Mouse (Mus musculus): Measurements from ENCODE around the gene Neo1. TPM values are rescaled to one million over a fixed set of nuclear protein-coding genes. Genes with fewer than 3 reads are reported as not detected.

The Neo1 gene
- polyA plus RNA-seq, 1 experiment from 2014 or later: 45.1 TPM

- H3K4me1 ChIP-seq: no peaks in the 10 kb centered on the region
- no peak overlapping the region for H3K4me2 ChIP-seq
- no peak overlapping the region for H3K27ac ChIP-seq
- H3K27me3 ChIP-seq: no peaks in the 10 kb centered on the region
- H3K9me3 ChIP-seq: no peaks in the 10 kb centered on the region
- H3K36me3 ChIP-seq: peaks cover 79% of the 10 kb centered on the region
- ATAC-seq (ENCODE audit: insufficient number of reproducible peaks, low FRiP score, low TSS enrichment, low read depth): no peak
- no peak overlapping the region for H3K9ac ChIP-seq
- H3K4me3 ChIP-seq: no peak overlapping the region
- WGBS: 88% methylated on average over 1 of the region's 1 CpGs
Measured at GRCm38 (mm10) chr9:58879836-58880235, 156.4 kb downstream of the Neo1 start.

- no peak overlapping the region for H3K27ac ChIP-seq
- WGBS: 90% methylated on average over 6 of the region's 6 CpGs
- ATAC-seq (ENCODE audit: insufficient number of reproducible peaks, low FRiP score, low TSS enrichment, low read depth): no peak
- peaks cover 63% of the 10 kb centered on the region for H3K36me3 ChIP-seq
- H3K4me2 ChIP-seq: no peak overlapping the region
- no peaks in the 10 kb centered on the region for H3K9me3 ChIP-seq
- no peak overlapping the region for H3K9ac ChIP-seq
- no peaks in the 10 kb centered on the region for H3K4me1 ChIP-seq
- H3K27me3 ChIP-seq: no peaks in the 10 kb centered on the region
- no peak overlapping the region for H3K4me3 ChIP-seq
Measured at GRCm38 (mm10) chr9:58876946-58877625, 159.2 kb downstream of the Neo1 start.

GRCm38 (mm10) chr9:58875439-58875838 lies 160.8 kb downstream of the Neo1 start:
- Histone ChIP-seq H3K36me3 (peaks cover 51% of the 10 kb centered on the region), H3K4me1 (no peaks in the 10 kb centered on the region)

GRCm38 (mm10) chr9:58874354-58874753 lies 161.9 kb downstream of the Neo1 start:
- H3K27me3 ChIP-seq: no peaks in the 10 kb centered on the region
- H3K4me3 ChIP-seq: no peak overlapping the region
- H3K36me3 ChIP-seq: peaks cover 42% of the 10 kb centered on the region
- no peak overlapping the region for H3K9ac ChIP-seq
- no peak overlapping the region for H3K4me2 ChIP-seq
- H3K4me1 ChIP-seq: no peaks in the 10 kb centered on the region
- H3K27ac ChIP-seq: no peak overlapping the region
- no peaks in the 10 kb centered on the region for H3K9me3 ChIP-seq
- WGBS: 77% methylated on average over 4 of the region's 4 CpGs
- ATAC-seq (ENCODE audit: insufficient number of reproducible peaks, low FRiP score, low TSS enrichment, low read depth): no peak

More at GRCm38 (mm10) chr9:58875439-58875838, 160.8 kb downstream of the Neo1 start:
- Histone ChIP-seq H3K9ac (no peak overlapping the region), H3K9me3 (no peaks in the 10 kb centered on the region), H3K27ac (no peak overlapping the region), H3K27me3 (no peaks in the 10 kb centered on the region), H3K4me2 (no peak overlapping the region), H3K4me3 (no peak overlapping the region)
- 92% methylated on average over 6 of the region's 6 CpGs for WGBS
- no peak for ATAC-seq (ENCODE audit: insufficient number of reproducible peaks, low FRiP score, low TSS enrichment, low read depth)

- Histone ChIP-seq H3K9me3 (no peaks in the 10 kb centered on the region), H3K9ac (no peak overlapping the region), H3K27ac (no peak overlapping the region), H3K4me1 (no peaks in the 10 kb centered on the region), H3K4me3 (no peak overlapping the region), H3K36me3 (peaks cover 38% of the 10 kb centered on the region), H3K27me3 (no peaks in the 10 kb centered on the region), H3K4me2 (no peak overlapping the region)
- ATAC-seq (ENCODE audit: insufficient number of reproducible peaks, low FRiP score, low TSS enrichment, low read depth): no peak
- WGBS: 36% methylated on average over 10 of the region's 10 CpGs
Measured at GRCm38 (mm10) chr9:58873541-58874324, 162.5 kb downstream of the Neo1 start.

GRCm38 (mm10) chr9:58871141-58871540 lies 165.1 kb downstream of the Neo1 start:
- Histone ChIP-seq H3K9me3 (no peaks in the 10 kb centered on the region), H3K4me2 (no peak overlapping the region), H3K9ac (no peak overlapping the region), H3K36me3 (peaks cover 20% of the 10 kb centered on the region), H3K27ac (no peak overlapping the region), H3K4me3 (no peak overlapping the region), H3K4me1 (no peaks in the 10 kb centered on the region), H3K27me3 (no peaks in the 10 kb centered on the region)
- ATAC-seq (ENCODE audit: insufficient number of reproducible peaks, low FRiP score, low TSS enrichment, low read depth): no peak
- WGBS: 85% methylated on average over 10 of the region's 10 CpGs

- 41% methylated on average over 7 of the region's 7 CpGs for WGBS
- H3K27me3 ChIP-seq: peaks cover 7% of the 10 kb centered on the region; the same call in 1 of the 2 replicates
- H3K27ac ChIP-seq: no peak overlapping the region
- no peak overlapping the region for H3K4me2 ChIP-seq
- ATAC-seq (ENCODE audit: insufficient number of reproducible peaks, low FRiP score, low TSS enrichment, low read depth): no peak
- no peak overlapping the region for H3K9ac ChIP-seq
- H3K4me3 ChIP-seq: no peak overlapping the region
- H3K36me3 ChIP-seq: no peaks in the 10 kb centered on the region
- no peaks in the 10 kb centered on the region for H3K9me3 ChIP-seq
- peaks cover 12% of the 10 kb centered on the region for H3K4me1 ChIP-seq
Measured at GRCm38 (mm10) chr9:58863826-58864225, 172.4 kb downstream of the Neo1 start.

GRCm38 (mm10) chr9:58859080-58859635 lies 177.1 kb downstream of the Neo1 start:
- peak overlapping the region; percentile 46 for H3K4me2 ChIP-seq
- H3K27me3 ChIP-seq: peaks cover 14% of the 10 kb centered on the region; the same call in 1 of the 2 replicates
- H3K36me3 ChIP-seq: no peaks in the 10 kb centered on the region
- H3K27ac ChIP-seq: no peak overlapping the region
- H3K4me3 ChIP-seq: peak overlapping the region; percentile 22
- 26% methylated on average over 30 of the region's 30 CpGs for WGBS
- ATAC-seq (ENCODE audit: insufficient number of reproducible peaks, low FRiP score, low TSS enrichment, low read depth): no peak
- no peaks in the 10 kb centered on the region for H3K9me3 ChIP-seq
- H3K4me1 ChIP-seq: peaks cover 12% of the 10 kb centered on the region
- H3K9ac ChIP-seq: no peak overlapping the region

GRCm38 (mm10) chr9:58854931-58855330 lies 181.3 kb downstream of the Neo1 start:
- 29% methylated on average over 3 of the region's 3 CpGs for WGBS
- H3K27me3 ChIP-seq: peaks cover 14% of the 10 kb centered on the region; the same call in 1 of the 2 replicates
- H3K27ac ChIP-seq: no peak overlapping the region
- H3K9me3 ChIP-seq: no peaks in the 10 kb centered on the region
- H3K4me3 ChIP-seq: no peak overlapping the region
- H3K4me1 ChIP-seq: peaks cover 10% of the 10 kb centered on the region
- H3K4me2 ChIP-seq: no peak overlapping the region
- H3K9ac ChIP-seq: no peak overlapping the region
- H3K36me3 ChIP-seq: no peaks in the 10 kb centered on the region
- ATAC-seq (ENCODE audit: insufficient number of reproducible peaks, low FRiP score, low TSS enrichment, low read depth): no peak

GRCm38 (mm10) chr9:58849576-58850315 lies 186.5 kb downstream of the Neo1 start:
- Histone ChIP-seq H3K36me3 (no peaks in the 10 kb centered on the region), H3K4me2 (no peak overlapping the region), H3K4me1 (no peaks in the 10 kb centered on the region), H3K9ac (no peak overlapping the region), H3K9me3 (no peaks in the 10 kb centered on the region), H3K27ac (no peak overlapping the region), H3K27me3 (no peaks in the 10 kb centered on the region), H3K4me3 (no peak overlapping the region)
- ATAC-seq (ENCODE audit: insufficient number of reproducible peaks, low FRiP score, low TSS enrichment, low read depth): no peak
- WGBS: 53% methylated on average over 13 of the region's 13 CpGs

GRCm38 (mm10) chr9:58847676-58848075 lies 188.6 kb downstream of the Neo1 start:
- no peaks in the 10 kb centered on the region for H3K27me3 ChIP-seq
- H3K4me1 ChIP-seq: no peaks in the 10 kb centered on the region
- H3K9me3 ChIP-seq: no peaks in the 10 kb centered on the region
- H3K9ac ChIP-seq: no peak overlapping the region
- no peak for ATAC-seq (ENCODE audit: insufficient number of reproducible peaks, low FRiP score, low TSS enrichment, low read depth)
- H3K36me3 ChIP-seq: no peaks in the 10 kb centered on the region
- H3K27ac ChIP-seq: no peak overlapping the region
- 67% methylated on average over 7 of the region's 7 CpGs for WGBS
- H3K4me2 ChIP-seq: no peak overlapping the region
- H3K4me3 ChIP-seq: no peak overlapping the region
